Mouse (Mus musculus): ENCODE results near the gene Pnpla5. TPM values are rescaled to one million over a fixed set of nuclear protein-coding genes. Genes with fewer than 3 reads are reported as not detected.
A peak's percentile ranks its signal among the peaks of the same experiment; 100 is the strongest.

The Pnpla5 gene
- polyA plus RNA-seq, 1 experiment from 2014 or later: not detected

DNA sequence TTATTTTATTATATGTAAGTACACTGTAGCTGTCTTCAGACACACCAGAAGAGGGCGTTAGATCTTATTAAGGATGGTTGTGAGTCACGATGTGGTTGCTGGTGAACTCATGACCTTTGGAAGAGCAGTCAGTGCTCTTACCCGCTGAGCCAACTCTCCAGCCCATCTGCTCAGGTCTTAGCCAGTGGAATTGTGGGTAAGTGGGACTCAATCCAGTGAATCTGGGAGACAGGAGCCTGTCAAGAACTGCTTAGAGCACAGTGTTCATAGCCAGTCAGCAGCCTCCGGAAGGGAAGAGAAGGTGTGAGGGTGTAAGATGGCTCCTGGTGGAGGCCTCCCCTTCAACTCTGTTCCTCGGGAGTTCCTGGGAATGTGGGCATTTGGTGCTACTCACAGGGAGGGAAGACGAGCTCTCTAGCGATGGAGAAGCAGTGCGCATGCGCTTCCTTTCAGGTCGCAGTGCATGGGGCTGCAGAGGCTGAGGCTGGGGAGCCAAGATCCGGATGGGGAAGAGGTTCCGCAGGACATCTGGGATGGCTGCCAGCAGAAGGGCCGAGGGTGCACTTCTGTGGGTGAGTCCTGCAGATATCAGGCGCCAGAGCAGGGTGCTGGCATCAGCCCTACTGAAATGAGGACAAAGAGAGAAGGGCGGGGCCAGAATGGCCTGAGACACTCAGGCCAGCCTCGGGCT, 8.3 kb upstream of the Pnpla5 start:
- DNase-seq (ENCODE audit: low spot score): peak; percentile 21
- Histone ChIP-seq H3K4me1 (replicated peaks; ENCODE audit: control insufficient read depth, insufficient read depth) (no peaks in the 10 kb centered on the region), H3K4me3 (ENCODE audit: low read depth, low read length) (no peak overlapping the region), H3K27me3 (ENCODE audit: control insufficient read depth, insufficient read depth, low read length) (no peaks in the 10 kb centered on the region), H3K27ac (replicated peaks) (no peak overlapping the region), H3K9ac (ENCODE audit: low read length) (no peak overlapping the region), H3K4me2 (replicated peaks; ENCODE audit: low read depth) (no peak overlapping the region), H3K36me3 (ENCODE audit: control insufficient read depth, insufficient read depth, low read length) (no peaks in the 10 kb centered on the region), H3K9me3 (ENCODE audit: control insufficient read depth, low read length) (no peaks in the 10 kb centered on the region)
- 49% methylated on average over 16 of the region's 16 CpGs for WGBS
- ATAC-seq (ENCODE audit: low FRiP score, low TSS enrichment): no peak
- TF ChIP-seq CTCF (IDR thresholded peaks at IDR 0.05; ENCODE audit: low read depth) (no peak), EP300 (optimal IDR thresholded peaks at IDR 0.05) (no peak)

DNA sequence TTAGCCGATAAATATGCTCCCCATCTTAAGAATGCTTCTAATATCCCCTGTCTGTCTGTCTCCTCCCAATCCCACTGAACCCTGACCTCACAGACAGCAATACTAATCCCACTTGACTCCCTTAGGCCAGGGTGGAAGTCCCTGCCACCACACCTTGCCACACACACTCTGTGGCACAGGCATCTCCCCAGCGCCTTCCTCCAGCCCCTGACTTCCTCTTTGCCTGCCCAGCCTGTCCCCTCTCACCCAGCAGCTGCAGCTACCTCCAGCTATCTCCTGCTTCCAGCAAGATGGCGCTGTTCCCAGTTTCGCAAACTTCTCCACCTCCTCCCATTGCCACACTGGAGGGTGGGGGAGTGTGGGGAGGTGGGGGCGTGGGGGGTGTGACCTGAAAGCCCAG, 3.9 kb upstream of the Pnpla5 start:
- Histone ChIP-seq H3K4me1 (replicated peaks; ENCODE audit: control insufficient read depth, insufficient read depth) (no peaks in the 10 kb centered on the region), H3K36me3 (ENCODE audit: control insufficient read depth, insufficient read depth, low read length) (no peaks in the 10 kb centered on the region), H3K9ac (ENCODE audit: low read length) (no peak overlapping the region), H3K27ac (replicated peaks) (no peak overlapping the region), H3K27me3 (ENCODE audit: control insufficient read depth, insufficient read depth, low read length) (no peaks in the 10 kb centered on the region), H3K9me3 (ENCODE audit: control insufficient read depth, low read length) (no peaks in the 10 kb centered on the region), H3K4me2 (replicated peaks; ENCODE audit: low read depth) (no peak overlapping the region), H3K4me3 (ENCODE audit: low read depth, low read length) (no peak overlapping the region)
- ATAC-seq (ENCODE audit: low FRiP score, low TSS enrichment) (no peak), DNase-seq (ENCODE audit: low spot score) (no peak)
- WGBS: 27% methylated on average over 5 of the region's 5 CpGs
- TF ChIP-seq EP300 (optimal IDR thresholded peaks at IDR 0.05) (no peak), CTCF (IDR thresholded peaks at IDR 0.05; ENCODE audit: low read depth) (peak; percentile 16; the same call in 1 of the 2 replicates)

DNA sequence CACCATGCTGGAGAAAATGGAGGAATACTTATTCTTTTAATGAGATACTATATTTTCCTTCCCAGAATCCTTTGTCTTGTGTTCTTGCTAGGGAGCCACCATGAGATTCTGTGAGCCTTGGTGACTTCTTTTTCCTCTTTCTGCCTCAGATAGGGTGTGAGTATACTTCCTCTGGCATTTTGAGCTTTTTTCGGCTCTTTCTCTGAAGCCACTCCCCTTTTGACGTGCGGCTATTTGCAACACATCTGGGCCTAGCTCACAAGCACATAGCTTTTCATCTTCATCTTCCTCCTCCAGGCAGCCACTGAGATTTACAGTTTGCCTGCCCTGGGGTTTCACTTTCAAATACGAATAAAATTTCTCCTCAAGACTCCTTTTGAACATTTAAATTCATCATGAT, 3.5 kb upstream of the Pnpla5 start:
- H3K4me3 ChIP-seq (ENCODE audit: low read depth, low read length): no peak overlapping the region
- H3K9ac ChIP-seq (ENCODE audit: low read length): no peak overlapping the region
- no peak for DNase-seq (ENCODE audit: low spot score)
- TF ChIP-seq EP300 (optimal IDR thresholded peaks at IDR 0.05) (no peak), CTCF (IDR thresholded peaks at IDR 0.05; ENCODE audit: low read depth) (no peak)
- H3K4me2 ChIP-seq (replicated peaks; ENCODE audit: low read depth): no peak overlapping the region
- no peaks in the 10 kb centered on the region for H3K4me1 ChIP-seq (replicated peaks; ENCODE audit: control insufficient read depth, insufficient read depth)
- 61% methylated on average over 4 of the region's 4 CpGs for WGBS
- no peak for ATAC-seq (ENCODE audit: low FRiP score, low TSS enrichment)
- no peak overlapping the region for H3K27ac ChIP-seq (replicated peaks)
- no peaks in the 10 kb centered on the region for H3K27me3 ChIP-seq (ENCODE audit: control insufficient read depth, insufficient read depth, low read length)
- no peaks in the 10 kb centered on the region for H3K9me3 ChIP-seq (ENCODE audit: control insufficient read depth, low read length)
- no peaks in the 10 kb centered on the region for H3K36me3 ChIP-seq (ENCODE audit: control insufficient read depth, insufficient read depth, low read length)

DNA sequence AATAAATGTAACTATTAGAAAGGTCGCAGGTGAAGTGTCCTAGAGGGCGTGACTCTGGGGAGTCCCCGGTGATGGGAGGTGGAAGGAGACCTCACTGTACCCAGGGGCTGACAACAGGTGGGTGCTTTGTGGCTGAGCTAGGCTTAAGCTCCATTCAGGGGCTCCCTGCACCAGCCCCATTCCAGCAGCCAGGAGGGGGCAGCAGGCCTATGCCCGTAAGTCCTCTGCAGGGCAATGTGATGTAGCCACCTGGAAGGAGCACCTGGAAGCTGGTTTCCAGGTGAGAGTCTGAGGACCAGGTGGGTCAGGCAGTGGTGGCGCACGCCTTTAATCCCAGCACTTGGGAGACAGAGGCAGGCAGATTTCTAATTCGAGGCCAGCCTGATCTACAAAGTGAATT, 1.1 kb upstream of the Pnpla5 start:
- H3K9ac ChIP-seq (ENCODE audit: low read length): no peak overlapping the region
- H3K36me3 ChIP-seq (ENCODE audit: control insufficient read depth, insufficient read depth, low read length): no peaks in the 10 kb centered on the region
- no peaks in the 10 kb centered on the region for H3K27me3 ChIP-seq (ENCODE audit: control insufficient read depth, insufficient read depth, low read length)
- TF ChIP-seq CTCF (IDR thresholded peaks at IDR 0.05; ENCODE audit: low read depth) (peak; percentile 47), EP300 (optimal IDR thresholded peaks at IDR 0.05) (no peak)
- WGBS: 59% methylated on average over 7 of the region's 7 CpGs
- H3K4me1 ChIP-seq (replicated peaks; ENCODE audit: control insufficient read depth, insufficient read depth): no peaks in the 10 kb centered on the region
- ATAC-seq (ENCODE audit: low FRiP score, low TSS enrichment) (no peak), DNase-seq (ENCODE audit: low spot score) (no peak)
- H3K4me2 ChIP-seq (replicated peaks; ENCODE audit: low read depth): no peak overlapping the region
- H3K4me3 ChIP-seq (ENCODE audit: low read depth, low read length): no peak overlapping the region
- H3K27ac ChIP-seq (replicated peaks): no peak overlapping the region
- H3K9me3 ChIP-seq (ENCODE audit: control insufficient read depth, low read length): no peaks in the 10 kb centered on the region

DNA sequence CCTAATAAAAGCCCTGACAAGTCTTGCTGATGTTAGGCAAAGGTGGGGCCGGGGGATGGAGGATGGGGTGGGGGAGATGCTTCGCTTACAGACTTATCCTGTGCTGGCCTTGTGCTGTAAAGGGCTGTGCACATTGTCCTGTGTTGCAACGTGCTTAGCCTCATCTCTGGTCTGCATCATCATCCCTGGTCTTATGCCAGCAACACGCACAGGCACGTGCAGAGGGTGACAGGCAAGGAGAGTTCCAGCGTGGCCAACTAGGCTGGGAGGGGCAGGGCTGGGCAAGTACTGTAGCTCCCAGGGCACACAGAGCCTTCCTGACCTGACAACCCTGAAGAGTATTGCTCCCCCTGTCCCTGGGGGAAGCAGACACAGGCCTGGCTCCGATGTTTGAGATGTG, 1.9 kb downstream of the Pnpla5 start:
- Histone ChIP-seq H3K36me3 (ENCODE audit: control insufficient read depth, insufficient read depth, low read length) (no peaks in the 10 kb centered on the region), H3K27me3 (ENCODE audit: control insufficient read depth, insufficient read depth, low read length) (no peaks in the 10 kb centered on the region), H3K9ac (ENCODE audit: low read length) (no peak overlapping the region), H3K27ac (replicated peaks) (no peak overlapping the region), H3K4me2 (replicated peaks; ENCODE audit: low read depth) (no peak overlapping the region), H3K4me3 (ENCODE audit: low read depth, low read length) (no peak overlapping the region), H3K4me1 (replicated peaks; ENCODE audit: control insufficient read depth, insufficient read depth) (no peaks in the 10 kb centered on the region), H3K9me3 (ENCODE audit: control insufficient read depth, low read length) (no peaks in the 10 kb centered on the region)
- ATAC-seq (ENCODE audit: low FRiP score, low TSS enrichment) (no peak), DNase-seq (ENCODE audit: low spot score) (no peak)
- WGBS: 57% methylated on average over 7 of the region's 7 CpGs
- TF ChIP-seq EP300 (optimal IDR thresholded peaks at IDR 0.05): no peak
- no peak for TF ChIP-seq CTCF (IDR thresholded peaks at IDR 0.05; ENCODE audit: low read depth)

DNA sequence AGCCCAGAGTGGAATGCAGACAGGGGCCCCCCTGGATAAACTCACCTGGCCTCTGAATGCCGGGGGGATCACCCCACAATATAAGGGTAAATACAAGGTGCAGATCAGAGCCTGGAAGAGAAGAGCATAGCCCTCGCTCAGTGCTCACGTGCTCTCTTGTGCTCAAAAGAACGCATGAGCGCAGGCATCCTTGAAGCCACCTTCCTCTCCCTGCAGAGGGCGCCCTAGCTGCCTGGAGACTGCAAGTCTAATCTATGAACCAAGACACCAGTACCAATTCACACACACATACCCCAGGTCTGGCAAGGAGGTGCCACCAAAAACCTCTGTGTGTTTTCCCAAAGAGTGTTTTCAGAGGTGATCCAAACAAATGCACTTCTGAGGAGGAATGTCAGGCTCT, 2.4 kb downstream of the Pnpla5 start:
- WGBS: 23% methylated on average over 6 of the region's 6 CpGs
- TF ChIP-seq EP300 (optimal IDR thresholded peaks at IDR 0.05) (no peak), CTCF (IDR thresholded peaks at IDR 0.05; ENCODE audit: low read depth) (peak; percentile 64)
- ATAC-seq (ENCODE audit: low FRiP score, low TSS enrichment) (no peak), DNase-seq (ENCODE audit: low spot score) (peak; percentile 46)
- H3K27me3 ChIP-seq (ENCODE audit: control insufficient read depth, insufficient read depth, low read length): no peaks in the 10 kb centered on the region
- H3K4me1 ChIP-seq (replicated peaks; ENCODE audit: control insufficient read depth, insufficient read depth): no peaks in the 10 kb centered on the region
- no peak overlapping the region for H3K9ac ChIP-seq (ENCODE audit: low read length)
- H3K27ac ChIP-seq (replicated peaks): no peak overlapping the region
- no peak overlapping the region for H3K4me3 ChIP-seq (ENCODE audit: low read depth, low read length)
- no peaks in the 10 kb centered on the region for H3K9me3 ChIP-seq (ENCODE audit: control insufficient read depth, low read length)
- H3K4me2 ChIP-seq (replicated peaks; ENCODE audit: low read depth): no peak overlapping the region
- no peaks in the 10 kb centered on the region for H3K36me3 ChIP-seq (ENCODE audit: control insufficient read depth, insufficient read depth, low read length)
